Mouse (Mus musculus): Measurements from ENCODE around the gene Polr3e. TPM values are rescaled to one million over a fixed set of nuclear protein-coding genes. Genes with fewer than 3 reads are reported as not detected.

Gene Polr3e
- polyA plus RNA-seq (2015; fragmentation: Nextera tagmentation; extraction: Ambion mirVana): 27.7 and 28.3 TPM in 2 replicates

- H3K36me3 ChIP-seq (ENCODE audit: control insufficient read depth, insufficient read depth, low read length): no peaks in the 10 kb centered on the region
- peak; percentile 97 for ATAC-seq (ENCODE audit: low read depth)
- peak within 1 kb of the TSS; percentile 90 for H3K9ac ChIP-seq (ENCODE audit: low read length)
- H3K4me3 ChIP-seq (ENCODE audit: low read length): peak within 1 kb of the TSS; percentile 92
- no peaks in the 10 kb centered on the region for H3K9me3 ChIP-seq (ENCODE audit: control insufficient read depth, low read length)
- H3K4me1 ChIP-seq (replicated peaks; ENCODE audit: control insufficient read depth, insufficient read depth, low read length): peaks cover 12% of the 10 kb centered on the region
- H3K27ac ChIP-seq (ENCODE audit: low read length): peak within 1 kb of the TSS; percentile 82
- peak within 1 kb of the TSS; percentile 80 for H3K4me2 ChIP-seq (ENCODE audit: low read depth, low read length)
- H3K27me3 ChIP-seq (ENCODE audit: control insufficient read depth, insufficient read depth, low read depth, low read length): no peaks in the 10 kb centered on the region
- under 1% methylated on average over 93 of the region's 102 CpGs for WGBS
These were observed at the start of gene Polr3e for GRCm38 (mm10) chr7:120917592-120918461. Gene Polr3e (plus strand): TSS chr7:120917744.

- Histone ChIP-seq H3K9me3 (ENCODE audit: control insufficient read depth, low read length) (no peaks in the 10 kb centered on the region), H3K9ac (ENCODE audit: low read length) (peak overlapping the region; percentile 45), H3K4me2 (ENCODE audit: low read depth, low read length) (peak overlapping the region; percentile 42), H3K27me3 (ENCODE audit: control insufficient read depth, insufficient read depth, low read depth, low read length) (no peaks in the 10 kb centered on the region), H3K4me1 (replicated peaks; ENCODE audit: control insufficient read depth, insufficient read depth, low read length) (peaks cover 53% of the 10 kb centered on the region), H3K4me3 (ENCODE audit: low read length) (peak overlapping the region; percentile 11; the same call in 1 of the 2 replicates), H3K36me3 (ENCODE audit: control insufficient read depth, insufficient read depth, low read length) (no peaks in the 10 kb centered on the region), H3K27ac (ENCODE audit: low read length) (peak overlapping the region; percentile 95)
- WGBS: 15% methylated on average over 5 of the region's 5 CpGs
- peak; percentile 75 for ATAC-seq (ENCODE audit: low read depth)
These were observed 47.7 kb upstream of the Polr3e start for GRCm38 (mm10) chr7:120869883-120870282.

- WGBS: 46% methylated on average over 5 of the region's 5 CpGs
- Histone ChIP-seq H3K4me1 (replicated peaks; ENCODE audit: control insufficient read depth, insufficient read depth, low read length) (peaks cover 48% of the 10 kb centered on the region), H3K36me3 (ENCODE audit: control insufficient read depth, insufficient read depth, low read length) (no peaks in the 10 kb centered on the region), H3K4me3 (ENCODE audit: low read length) (no peak overlapping the region), H3K9ac (ENCODE audit: low read length) (peak overlapping the region; percentile 45; the same call in 1 of the 2 replicates), H3K4me2 (ENCODE audit: low read depth, low read length) (peak overlapping the region; percentile 42), H3K27me3 (ENCODE audit: control insufficient read depth, insufficient read depth, low read depth, low read length) (no peaks in the 10 kb centered on the region), H3K27ac (ENCODE audit: low read length) (peak overlapping the region; percentile 95), H3K9me3 (ENCODE audit: control insufficient read depth, low read length) (no peaks in the 10 kb centered on the region)
- no peak for ATAC-seq (ENCODE audit: low read depth)
These were observed 47.0 kb upstream of the Polr3e start for GRCm38 (mm10) chr7:120870431-120871008.

- 77% methylated on average over 12 of the region's 12 CpGs for WGBS
- H3K4me3 ChIP-seq (ENCODE audit: low read length): no peak overlapping the region
- H3K9ac ChIP-seq (ENCODE audit: low read length): no peak overlapping the region
- H3K4me2 ChIP-seq (ENCODE audit: low read depth, low read length): no peak overlapping the region
- no peaks in the 10 kb centered on the region for H3K27me3 ChIP-seq (ENCODE audit: control insufficient read depth, insufficient read depth, low read depth, low read length)
- ATAC-seq (ENCODE audit: low read depth): no peak
- H3K36me3 ChIP-seq (ENCODE audit: control insufficient read depth, insufficient read depth, low read length): no peaks in the 10 kb centered on the region
- H3K9me3 ChIP-seq (ENCODE audit: control insufficient read depth, low read length): no peaks in the 10 kb centered on the region
- no peak overlapping the region for H3K27ac ChIP-seq (ENCODE audit: low read length)
- peaks cover 32% of the 10 kb centered on the region for H3K4me1 ChIP-seq (replicated peaks; ENCODE audit: control insufficient read depth, insufficient read depth, low read length)
These were observed 44.5 kb upstream of the Polr3e start for GRCm38 (mm10) chr7:120873083-120873482.

GRCm38 (mm10) chr7:120874021-120874420 lies 43.5 kb upstream of the Polr3e start:
- Histone ChIP-seq H3K4me2 (ENCODE audit: low read depth, low read length) (no peak overlapping the region), H3K27me3 (ENCODE audit: control insufficient read depth, insufficient read depth, low read depth, low read length) (no peaks in the 10 kb centered on the region), H3K36me3 (ENCODE audit: control insufficient read depth, insufficient read depth, low read length) (no peaks in the 10 kb centered on the region), H3K9me3 (ENCODE audit: control insufficient read depth, low read length) (no peaks in the 10 kb centered on the region), H3K4me1 (replicated peaks; ENCODE audit: control insufficient read depth, insufficient read depth, low read length) (peaks cover 24% of the 10 kb centered on the region), H3K27ac (ENCODE audit: low read length) (no peak overlapping the region), H3K9ac (ENCODE audit: low read length) (no peak overlapping the region), H3K4me3 (ENCODE audit: low read length) (no peak overlapping the region)
- no peak for ATAC-seq (ENCODE audit: low read depth)
- WGBS: 88% methylated on average over 3 of the region's 3 CpGs

GRCm38 (mm10) chr7:120874764-120875539 lies 42.6 kb upstream of the Polr3e start:
- H3K36me3 ChIP-seq (ENCODE audit: control insufficient read depth, insufficient read depth, low read length): peaks cover 2% of the 10 kb centered on the region; the same call in 1 of the 2 replicates
- no peaks in the 10 kb centered on the region for H3K9me3 ChIP-seq (ENCODE audit: control insufficient read depth, low read length)
- no peaks in the 10 kb centered on the region for H3K27me3 ChIP-seq (ENCODE audit: control insufficient read depth, insufficient read depth, low read depth, low read length)
- peak; percentile 85 for ATAC-seq (ENCODE audit: low read depth)
- H3K4me3 ChIP-seq (ENCODE audit: low read length): no peak overlapping the region
- H3K4me1 ChIP-seq (replicated peaks; ENCODE audit: control insufficient read depth, insufficient read depth, low read length): peaks cover 16% of the 10 kb centered on the region
- H3K27ac ChIP-seq (ENCODE audit: low read length): peak overlapping the region; percentile 84
- no peak overlapping the region for H3K9ac ChIP-seq (ENCODE audit: low read length)
- H3K4me2 ChIP-seq (ENCODE audit: low read depth, low read length): no peak overlapping the region
- 37% methylated on average over 7 of the region's 7 CpGs for WGBS

- H3K4me3 ChIP-seq (ENCODE audit: low read length): no peak overlapping the region
- no peaks in the 10 kb centered on the region for H3K9me3 ChIP-seq (ENCODE audit: control insufficient read depth, low read length)
- H3K36me3 ChIP-seq (ENCODE audit: control insufficient read depth, insufficient read depth, low read length): peaks cover 7% of the 10 kb centered on the region; the same call in 1 of the 2 replicates
- WGBS: 57% methylated on average over 3 of the region's 3 CpGs
- no peak overlapping the region for H3K4me2 ChIP-seq (ENCODE audit: low read depth, low read length)
- H3K4me1 ChIP-seq (replicated peaks; ENCODE audit: control insufficient read depth, insufficient read depth, low read length): peaks cover 8% of the 10 kb centered on the region
- H3K27me3 ChIP-seq (ENCODE audit: control insufficient read depth, insufficient read depth, low read depth, low read length): no peaks in the 10 kb centered on the region
- H3K9ac ChIP-seq (ENCODE audit: low read length): no peak overlapping the region
- H3K27ac ChIP-seq (ENCODE audit: low read length): peak overlapping the region; percentile 84
- peak; percentile 78 for ATAC-seq (ENCODE audit: low read depth)
These were observed 41.8 kb upstream of the Polr3e start for GRCm38 (mm10) chr7:120875540-120876388.

- Histone ChIP-seq H3K9ac (ENCODE audit: low read length) (no peak overlapping the region), H3K36me3 (ENCODE audit: control insufficient read depth, insufficient read depth, low read length) (peaks cover 7% of the 10 kb centered on the region; the same call in 1 of the 2 replicates), H3K27me3 (ENCODE audit: control insufficient read depth, insufficient read depth, low read depth, low read length) (no peaks in the 10 kb centered on the region), H3K4me2 (ENCODE audit: low read depth, low read length) (no peak overlapping the region), H3K9me3 (ENCODE audit: control insufficient read depth, low read length) (no peaks in the 10 kb centered on the region), H3K4me1 (replicated peaks; ENCODE audit: control insufficient read depth, insufficient read depth, low read length) (peaks cover 6% of the 10 kb centered on the region; the same call in 1 of the 2 replicates), H3K27ac (ENCODE audit: low read length) (no peak overlapping the region), H3K4me3 (ENCODE audit: low read length) (no peak overlapping the region)
- 66% methylated on average over 6 of the region's 6 CpGs for WGBS
- no peak for ATAC-seq (ENCODE audit: low read depth)
These were observed 39.3 kb upstream of the Polr3e start for GRCm38 (mm10) chr7:120878271-120878670.

All from lung, embryonic 16.5 days (tissue).